Mouse (Mus musculus) MEL (cell line): ENCODE measurements around the gene Farp1. TPM values are rescaled to one million over a fixed set of nuclear protein-coding genes. Genes with fewer than 3 reads are reported as not detected.

Experiments used
- DNase-seq: peaks from one replicate; pipeline ENCODE4 v3.0.0; 2011; ENCODE audit warnings: low read depth, low spot score
- H3K27ac ChIP-seq: 2 replicates; pipeline ENCODE4 v1.5.1; 2012; ENCODE audit warnings: low read depth, mild to moderate bottlenecking, control low read depth, low read length, moderate library complexity; ENCODE audit not compliant: control insufficient read depth
- H3K27me3 ChIP-seq, 2 experiments: fragments of 150-350 bp in 1 of 2; sonication (generic) in 1 of 2; 2 replicates each; pipeline ENCODE4 v1.6.1; 2012; ENCODE audit warnings: low read length in 2 of 2, mild to moderate bottlenecking in 2 of 2, improper control_type of control experiment in 1 of 2, moderate library complexity in 1 of 2; ENCODE audit not compliant: insufficient read depth in 2 of 2, control insufficient read depth in 1 of 2
- H3K36me3 ChIP-seq, 2 experiments: 2 replicates each; pipeline ENCODE4 v1.6.1; 2012 to 2014; ENCODE audit warnings: low read length in 2 of 2, improper control_type of control experiment in 1 of 2, inconsistent platforms in 1 of 2, mild to moderate bottlenecking in 1 of 2; ENCODE audit not compliant: insufficient read depth in 2 of 2, control insufficient read depth in 1 of 2
- H3K4me1 ChIP-seq, 2 experiments: fragments of 150-350 bp in 1 of 2; sonication (generic) in 1 of 2; 2 replicates each; pipeline ENCODE4 v1.6.1; 2012; ENCODE audit warnings: low read length in 2 of 2, improper control_type of control experiment in 1 of 2, mild to moderate bottlenecking in 1 of 2; ENCODE audit not compliant: insufficient read depth in 2 of 2, control insufficient read depth in 1 of 2
- H3K4me3 ChIP-seq, 2 experiments: fragments of 150-350 bp in 1 of 2; sonication (generic) in 1 of 2; 2 replicates each; pipeline ENCODE4 v1.5.1; 2012; ENCODE audit warnings: low read depth in 2 of 2, low read length in 2 of 2, mild to moderate bottlenecking in 2 of 2, moderate library complexity in 2 of 2, control low read depth in 1 of 2, improper control_type of control experiment in 1 of 2; ENCODE audit not compliant: control insufficient read depth in 1 of 2, insufficient read depth in 1 of 2
- H3K79me2 ChIP-seq: 2 replicates; pipeline ENCODE4 v1.6.1; 2012; ENCODE audit warnings: mild to moderate bottlenecking, low read length, moderate library complexity; ENCODE audit not compliant: control insufficient read depth, poor library complexity, insufficient read depth
- H3K9ac ChIP-seq: 2 replicates; pipeline ENCODE4 v1.6.1; 2012; ENCODE audit warnings: low read depth, mild to moderate bottlenecking, control low read depth, low read length, moderate library complexity; ENCODE audit not compliant: control insufficient read depth, poor library complexity, severe bottlenecking
- H3K9me3 ChIP-seq: fragments of 150-350 bp; sonication (generic); replicated peaks from 2 replicates; pipeline ENCODE4 v1.6.1; 2012; ENCODE audit warnings: mild to moderate bottlenecking, low read length, improper control_type of control experiment, moderate library complexity; ENCODE audit not compliant: insufficient read depth
- CHD1 ChIP-seq: IDR thresholded peaks from 2 replicates; pipeline ENCODE4 v1.6.1; 2012; ENCODE audit warnings: low read depth, mild to moderate bottlenecking, inconsistent platforms, low read length, improper control_type of control experiment
- CHD2 ChIP-seq: IDR thresholded peaks from 2 replicates; pipeline ENCODE4 v1.6.1; 2011; ENCODE audit warnings: low read length, improper control_type of control experiment
- GABPA ChIP-seq: IDR thresholded peaks from 2 replicates; pipeline ENCODE4 v1.6.1; 2012; ENCODE audit warnings: low read depth, mild to moderate bottlenecking, inconsistent platforms, low read length, improper control_type of control experiment, moderate library complexity
- HCFC1 ChIP-seq: IDR thresholded peaks from 2 replicates; pipeline ENCODE4 v1.6.1; 2012; ENCODE audit warnings: low read depth, mild to moderate bottlenecking, inconsistent platforms, low read length, improper control_type of control experiment, moderate library complexity
- KAT2A ChIP-seq: conservative IDR thresholded peaks from 2 replicates; pipeline ENCODE4 v1.6.1; 2012; ENCODE audit warnings: low read depth, low read length, improper control_type of control experiment, inconsistent platforms
- MAX ChIP-seq: IDR thresholded peaks from 2 replicates; pipeline ENCODE4 v1.6.1; 2011; ENCODE audit warnings: low read length, improper control_type of control experiment
- MXI1 ChIP-seq: IDR thresholded peaks from 2 replicates; pipeline ENCODE4 v1.6.1; 2011; ENCODE audit warnings: mild to moderate bottlenecking, low read depth, low read length, improper control_type of control experiment
- MYC ChIP-seq: IDR thresholded peaks from 2 replicates; pipeline ENCODE4 v1.6.1; 2011; ENCODE audit warnings: low read depth, mild to moderate bottlenecking, low read length, improper control_type of control experiment, moderate library complexity
- NELFE ChIP-seq: IDR thresholded peaks from 2 replicates; pipeline ENCODE4 v1.6.1; 2011; ENCODE audit warnings: low read depth, low read length, improper control_type of control experiment
- NRF1 ChIP-seq: IDR thresholded peaks from 2 replicates; pipeline ENCODE4 v1.6.1; 2014; ENCODE audit warnings: low read depth, mild to moderate bottlenecking, inconsistent platforms, low read length, improper control_type of control experiment, moderate library complexity; ENCODE audit not compliant: poor library complexity, insufficient read depth, severe bottlenecking
- POLR2AphosphoS2 ChIP-seq: IDR thresholded peaks from 2 replicates; pipeline ENCODE4 v1.6.1; 2011; ENCODE audit warnings: low read length, improper control_type of control experiment
- POLR2AphosphoS5 ChIP-seq: IDR thresholded peaks from 2 replicates; pipeline ENCODE4 v1.6.1; 2012; ENCODE audit warnings: low read depth, borderline replicate concordance, mild to moderate bottlenecking, inconsistent platforms, low read length, moderate library complexity, mixed read lengths
- SIN3A ChIP-seq: IDR thresholded peaks from 2 replicates; pipeline ENCODE4 v1.6.1; 2012; ENCODE audit warnings: low read length, improper control_type of control experiment, inconsistent platforms
- TAL1 ChIP-seq: IDR thresholded peaks from 2 replicates; pipeline ENCODE4 v1.6.1; 2012; ENCODE audit warnings: mild to moderate bottlenecking, inconsistent platforms, low read length, moderate library complexity, mixed read lengths
- TBP ChIP-seq: IDR thresholded peaks from 2 replicates; pipeline ENCODE4 v1.8.0; 2011; ENCODE audit warnings: low read depth, low read length, improper control_type of control experiment
- UBTF ChIP-seq: IDR thresholded peaks from 2 replicates; pipeline ENCODE4 v1.6.1; 2012; ENCODE audit warnings: low read depth, mild to moderate bottlenecking, inconsistent platforms, low read length, improper control_type of control experiment, moderate library complexity, borderline replicate concordance; ENCODE audit not compliant: insufficient read depth
- USF1 ChIP-seq: IDR thresholded peaks from 2 replicates; pipeline ENCODE4 v1.6.1; 2014; ENCODE audit warnings: low read depth, mild to moderate bottlenecking, inconsistent platforms, low read length, improper control_type of control experiment, moderate library complexity
- ZC3H11A ChIP-seq: IDR thresholded peaks from 2 replicates; pipeline ENCODE4 v1.6.1; 2012; ENCODE audit warnings: low read depth, mild to moderate bottlenecking, inconsistent platforms, low read length, improper control_type of control experiment
- ZMIZ1 ChIP-seq: IDR thresholded peaks from 2 replicates; pipeline ENCODE4 v1.6.1; 2012; ENCODE audit warnings: low read depth, mild to moderate bottlenecking, inconsistent platforms, low read length, improper control_type of control experiment, moderate library complexity
- ZNF384 ChIP-seq: IDR thresholded peaks from 2 replicates; pipeline ENCODE4 v1.6.1; 2012; ENCODE audit warnings: low read depth, mild to moderate bottlenecking, inconsistent platforms, low read length, improper control_type of control experiment
- polyA plus RNA-seq, 2 experiments: library from polyadenylated mRNA; stranded (reverse) in 1 of 2; unstranded in 1 of 2; fragments of >175 nt in 1 of 2; fragments of >200 nt in 1 of 2; gene quantifications; 2 replicates each; pipeline versions ENCODE4 v1.2.1 to v1.2.4; 2012; ENCODE audit warnings: low replicate concordance in 2 of 2, low read depth in 1 of 2; ENCODE audit not compliant: insufficient read length in 2 of 2, insufficient read depth in 1 of 2, missing spikeins in 1 of 2
- total RNA-seq: library from RNA; depleted of rRNA; stranded (reverse); fragments of 300-350 nt; gene quantifications from 2 replicates; pipeline ENCODE4 v1.2.3, GENCODE M21; 2012

Farp1 gene
- total and polyA plus RNA-seq, 3 experiments: 0.62 to 1.1 TPM; not detected in 1

- H3K79me2 ChIP-seq: no peaks in the 10 kb centered on the region
- no peaks in the 10 kb centered on the region for H3K36me3 ChIP-seq
- TF ChIP-seq MXI1 (no peak), TBP (no peak)
- TF ChIP-seq, all 39 proteins: peak for 0
- Histone ChIP-seq H3K4me1 (no peaks in the 10 kb centered on the region), H3K9me3 (no peaks in the 10 kb centered on the region), H3K27me3 (no peaks in the 10 kb centered on the region), H3K27ac (no peak overlapping the region), H3K4me3 (no peak overlapping the region), H3K9ac (no peak overlapping the region)
- DNase-seq: no peak
Measured at GRCm38 (mm10) chr14:121146213-121146612, 111.2 kb downstream of the Farp1 start.

- H3K79me2 ChIP-seq: no peaks in the 10 kb centered on the region
- TF ChIP-seq POLR2AphosphoS2 (no peak), TAL1 (no peak), UBTF (no peak), GABPA (no peak), CHD1 (no peak), NRF1 (no peak), POLR2AphosphoS5 (no peak), MAX (no peak), TBP (no peak), KAT2A (no peak), CHD2 (no peak), MYC (no peak)
- TF ChIP-seq, all 39 proteins: peak for 0
- Histone ChIP-seq H3K27ac (no peak overlapping the region), H3K36me3 (no peaks in the 10 kb centered on the region), H3K27me3 (no peaks in the 10 kb centered on the region), H3K4me3 (no peak overlapping the region), H3K4me1 (no peaks in the 10 kb centered on the region), H3K9me3 (no peaks in the 10 kb centered on the region), H3K9ac (no peak overlapping the region)
- DNase-seq: no peak
Measured at GRCm38 (mm10) chr14:121147026-121147425, 112.0 kb downstream of the Farp1 start.

- Histone ChIP-seq H3K27ac (no peak overlapping the region), H3K9me3 (no peaks in the 10 kb centered on the region), H3K9ac (no peak overlapping the region), H3K79me2 (no peaks in the 10 kb centered on the region), H3K4me3 (no peak overlapping the region), H3K27me3 (no peaks in the 10 kb centered on the region), H3K36me3 (no peaks in the 10 kb centered on the region), H3K4me1 (no peaks in the 10 kb centered on the region)
- no peak for DNase-seq
- TF ChIP-seq GABPA: no peak
- no peak for TF ChIP-seq HCFC1
- no peak for TF ChIP-seq CHD2
- no peak for TF ChIP-seq USF1
- TF ChIP-seq NELFE: no peak
- TF ChIP-seq ZNF384: no peak
- TF ChIP-seq ZMIZ1: no peak
- TF ChIP-seq UBTF: no peak
- no peak for TF ChIP-seq ZC3H11A
- no peak for TF ChIP-seq MYC
- TF ChIP-seq SIN3A: no peak
Measured at GRCm38 (mm10) chr14:121148088-121148785, 113.2 kb downstream of the Farp1 start.
